Mouse (Mus musculus) MEL (cell line): Measurements from ENCODE around the gene Atpaf2. TPM values are rescaled to one million over a fixed set of nuclear protein-coding genes. Genes with fewer than 3 reads are reported as not detected.
"Not testable (repeated sequence)": the region's sequence is repeated elsewhere in the genome, so short reads cannot be mapped to it uniquely, and the experiment has no call there.

Experiments used
- DNase-seq: peaks from one replicate; pipeline ENCODE4 v3.0.0; 2011; ENCODE audit warnings: low read depth, low spot score
- H3K27ac ChIP-seq: 2 replicates; pipeline ENCODE4 v1.5.1; 2012; ENCODE audit warnings: low read depth, mild to moderate bottlenecking, control low read depth, low read length, moderate library complexity; ENCODE audit not compliant: control insufficient read depth
- H3K27me3 ChIP-seq, 2 experiments: fragments of 150-350 bp in 1 of 2; sonication (generic) in 1 of 2; 2 replicates each; pipeline ENCODE4 v1.6.1; 2012; ENCODE audit warnings: low read length in 2 of 2, mild to moderate bottlenecking in 2 of 2, improper control_type of control experiment in 1 of 2, moderate library complexity in 1 of 2; ENCODE audit not compliant: insufficient read depth in 2 of 2, control insufficient read depth in 1 of 2
- H3K36me3 ChIP-seq, 2 experiments: 2 replicates each; pipeline ENCODE4 v1.6.1; 2012 to 2014; ENCODE audit warnings: low read length in 2 of 2, improper control_type of control experiment in 1 of 2, inconsistent platforms in 1 of 2, mild to moderate bottlenecking in 1 of 2; ENCODE audit not compliant: insufficient read depth in 2 of 2, control insufficient read depth in 1 of 2
- H3K4me1 ChIP-seq, 2 experiments: fragments of 150-350 bp in 1 of 2; sonication (generic) in 1 of 2; 2 replicates each; pipeline ENCODE4 v1.6.1; 2012; ENCODE audit warnings: low read length in 2 of 2, improper control_type of control experiment in 1 of 2, mild to moderate bottlenecking in 1 of 2; ENCODE audit not compliant: insufficient read depth in 2 of 2, control insufficient read depth in 1 of 2
- H3K4me3 ChIP-seq, 2 experiments: fragments of 150-350 bp in 1 of 2; sonication (generic) in 1 of 2; 2 replicates each; pipeline ENCODE4 v1.5.1; 2012; ENCODE audit warnings: low read depth in 2 of 2, low read length in 2 of 2, mild to moderate bottlenecking in 2 of 2, moderate library complexity in 2 of 2, control low read depth in 1 of 2, improper control_type of control experiment in 1 of 2; ENCODE audit not compliant: control insufficient read depth in 1 of 2, insufficient read depth in 1 of 2
- H3K79me2 ChIP-seq: 2 replicates; pipeline ENCODE4 v1.6.1; 2012; ENCODE audit warnings: mild to moderate bottlenecking, low read length, moderate library complexity; ENCODE audit not compliant: control insufficient read depth, poor library complexity, insufficient read depth
- H3K9ac ChIP-seq: 2 replicates; pipeline ENCODE4 v1.6.1; 2012; ENCODE audit warnings: low read depth, mild to moderate bottlenecking, control low read depth, low read length, moderate library complexity; ENCODE audit not compliant: control insufficient read depth, poor library complexity, severe bottlenecking
- H3K9me3 ChIP-seq: fragments of 150-350 bp; sonication (generic); replicated peaks from 2 replicates; pipeline ENCODE4 v1.6.1; 2012; ENCODE audit warnings: mild to moderate bottlenecking, low read length, improper control_type of control experiment, moderate library complexity; ENCODE audit not compliant: insufficient read depth
- BHLHE40 ChIP-seq: IDR thresholded peaks from 2 replicates; pipeline ENCODE4 v1.6.1; 2012; ENCODE audit warnings: low read depth, mild to moderate bottlenecking, inconsistent platforms, low read length, improper control_type of control experiment, borderline replicate concordance
- CHD1 ChIP-seq: IDR thresholded peaks from 2 replicates; pipeline ENCODE4 v1.6.1; 2012; ENCODE audit warnings: low read depth, mild to moderate bottlenecking, inconsistent platforms, low read length, improper control_type of control experiment
- CTCF ChIP-seq, 3 experiments: IDR thresholded peaks in 2 of 3; conservative IDR thresholded peaks in 1 of 3; 2 replicates each; pipeline ENCODE4 v1.5.1; 2011 to 2012; ENCODE audit warnings: low read length in 3 of 3, low read depth in 2 of 3, mild to moderate bottlenecking in 2 of 3, improper control_type of control experiment in 1 of 3, inconsistent platforms in 1 of 3, mixed read lengths in 1 of 3, moderate library complexity in 1 of 3; ENCODE audit not compliant: control insufficient read depth in 1 of 3, insufficient read depth in 1 of 3, poor library complexity in 1 of 3, severe bottlenecking in 1 of 3
- E2F4 ChIP-seq: IDR thresholded peaks from 2 replicates; pipeline ENCODE4 v1.6.1; 2011; ENCODE audit warnings: low read depth, low read length, improper control_type of control experiment, borderline replicate concordance
- EP300 ChIP-seq, 2 experiments: IDR thresholded peaks; 2 replicates each; pipeline ENCODE4 v1.6.1; 2011; ENCODE audit warnings: improper control_type of control experiment in 2 of 2, low read length in 2 of 2, low read depth in 1 of 2, mild to moderate bottlenecking in 1 of 2
- ETS1 ChIP-seq: IDR thresholded peaks from 2 replicates; pipeline ENCODE4 v1.6.1; 2012; ENCODE audit warnings: low read depth, mild to moderate bottlenecking, inconsistent platforms, low read length, improper control_type of control experiment, moderate library complexity
- GATA1 ChIP-seq: IDR thresholded peaks from 2 replicates; pipeline ENCODE4 v1.6.1; 2011; ENCODE audit warnings: low read depth, low read length, improper control_type of control experiment
- HCFC1 ChIP-seq: IDR thresholded peaks from 2 replicates; pipeline ENCODE4 v1.6.1; 2012; ENCODE audit warnings: low read depth, mild to moderate bottlenecking, inconsistent platforms, low read length, improper control_type of control experiment, moderate library complexity
- JUND ChIP-seq: IDR thresholded peaks from 2 replicates; pipeline ENCODE4 v1.6.1; 2011; ENCODE audit warnings: low read depth, mild to moderate bottlenecking, improper control_type of control experiment, low read length
- KAT2A ChIP-seq: conservative IDR thresholded peaks from 2 replicates; pipeline ENCODE4 v1.6.1; 2012; ENCODE audit warnings: low read depth, low read length, improper control_type of control experiment, inconsistent platforms
- MAFK ChIP-seq: IDR thresholded peaks from 2 replicates; pipeline ENCODE4 v1.6.1; 2011; ENCODE audit warnings: low read depth, mild to moderate bottlenecking, low read length, improper control_type of control experiment, borderline replicate concordance
- MAX ChIP-seq: IDR thresholded peaks from 2 replicates; pipeline ENCODE4 v1.6.1; 2011; ENCODE audit warnings: low read length, improper control_type of control experiment
- MAZ ChIP-seq: IDR thresholded peaks from 2 replicates; pipeline ENCODE4 v1.6.1; 2012; ENCODE audit warnings: low read depth, mild to moderate bottlenecking, inconsistent platforms, low read length, improper control_type of control experiment
- MEF2A ChIP-seq: IDR thresholded peaks from 2 replicates; pipeline ENCODE4 v1.6.1; 2014; ENCODE audit warnings: low read depth, mild to moderate bottlenecking, inconsistent platforms, low read length, improper control_type of control experiment; ENCODE audit not compliant: poor library complexity, insufficient replicate concordance, severe bottlenecking; ENCODE audit errors: extremely low read depth
- MXI1 ChIP-seq: IDR thresholded peaks from 2 replicates; pipeline ENCODE4 v1.6.1; 2011; ENCODE audit warnings: mild to moderate bottlenecking, low read depth, low read length, improper control_type of control experiment
- MYC ChIP-seq: IDR thresholded peaks from 2 replicates; pipeline ENCODE4 v1.6.1; 2011; ENCODE audit warnings: low read depth, mild to moderate bottlenecking, low read length, improper control_type of control experiment, moderate library complexity
- NRF1 ChIP-seq: IDR thresholded peaks from 2 replicates; pipeline ENCODE4 v1.6.1; 2014; ENCODE audit warnings: low read depth, mild to moderate bottlenecking, inconsistent platforms, low read length, improper control_type of control experiment, moderate library complexity; ENCODE audit not compliant: poor library complexity, insufficient read depth, severe bottlenecking
- POLR2A ChIP-seq, 2 experiments: IDR thresholded peaks; 2 replicates each; pipeline ENCODE4 v1.6.1; 2011 to 2012; ENCODE audit warnings: low read length in 2 of 2, mild to moderate bottlenecking in 2 of 2, control low read depth in 1 of 2, improper control_type of control experiment in 1 of 2, low read depth in 1 of 2, moderate library complexity in 1 of 2; ENCODE audit not compliant: control insufficient read depth in 1 of 2, insufficient read depth in 1 of 2, poor library complexity in 1 of 2
- POLR2AphosphoS2 ChIP-seq: IDR thresholded peaks from 2 replicates; pipeline ENCODE4 v1.6.1; 2011; ENCODE audit warnings: low read length, improper control_type of control experiment
- RAD21 ChIP-seq: IDR thresholded peaks from 2 replicates; pipeline ENCODE4 v1.6.1; 2011; ENCODE audit warnings: mild to moderate bottlenecking, low read depth, low read length, improper control_type of control experiment
- SIN3A ChIP-seq: IDR thresholded peaks from 2 replicates; pipeline ENCODE4 v1.6.1; 2012; ENCODE audit warnings: low read length, improper control_type of control experiment, inconsistent platforms
- SMC3 ChIP-seq: IDR thresholded peaks from 2 replicates; pipeline ENCODE4 v1.6.1; 2011; ENCODE audit warnings: low read depth, low read length, improper control_type of control experiment
- TCF12 ChIP-seq: IDR thresholded peaks from 2 replicates; pipeline ENCODE4 v1.6.1; 2014; ENCODE audit warnings: low read depth, mild to moderate bottlenecking, inconsistent platforms, low read length, improper control_type of control experiment, moderate library complexity
- UBTF ChIP-seq: IDR thresholded peaks from 2 replicates; pipeline ENCODE4 v1.6.1; 2012; ENCODE audit warnings: low read depth, mild to moderate bottlenecking, inconsistent platforms, low read length, improper control_type of control experiment, moderate library complexity, borderline replicate concordance; ENCODE audit not compliant: insufficient read depth
- polyA plus RNA-seq, 2 experiments: library from polyadenylated mRNA; stranded (reverse) in 1 of 2; unstranded in 1 of 2; fragments of >175 nt in 1 of 2; fragments of >200 nt in 1 of 2; gene quantifications; 2 replicates each; pipeline versions ENCODE4 v1.2.1 to v1.2.4; 2012; ENCODE audit warnings: low replicate concordance in 2 of 2, low read depth in 1 of 2; ENCODE audit not compliant: insufficient read length in 2 of 2, insufficient read depth in 1 of 2, missing spikeins in 1 of 2
- total RNA-seq: library from RNA; depleted of rRNA; stranded (reverse); fragments of 300-350 nt; gene quantifications from 2 replicates; pipeline ENCODE4 v1.2.3, GENCODE M21; 2012

Gene Atpaf2
- total and polyA plus RNA-seq, 3 experiments: 82.6 to 102 TPM; not detected in 1

- Histone ChIP-seq H3K4me1 (no peaks in the 10 kb centered on the region), H3K27ac (no peak overlapping the region), H3K9me3 (no peaks in the 10 kb centered on the region), H3K9ac (no peak overlapping the region), H3K36me3 (peaks cover 0 to 26% of the 10 kb centered on the region in 2 experiments; a peak in 2 of 4 replicates), H3K79me2 (no peaks in the 10 kb centered on the region), H3K27me3 (no peaks in the 10 kb centered on the region)
- DNase-seq: no peak
- TF ChIP-seq EP300 (IDR thresholded peaks at IDR 0.05; ENCODE audit: low read depth in 1 of 2, low read length in 2 of 2) (no peak), SIN3A (no peak), JUND (no peak), MXI1 (no peak), SMC3 (no peak), MAFK (no peak), MAZ (no peak), BHLHE40 (no peak), POLR2AphosphoS2 (no peak), CTCF (IDR thresholded peaks at IDR 0.05 in 2 of 3, conservative IDR thresholded peaks at IDR 0.05 in 1 of 3; ENCODE audit: control insufficient read depth in 1 of 3, insufficient read depth in 1 of 3, low read depth in 2 of 3, low read length in 3 of 3, poor library complexity in 1 of 3, severe bottlenecking in 1 of 3) (no peak), RAD21 (no peak), KAT2A (no peak), POLR2A (IDR thresholded peaks at IDR 0.05; ENCODE audit: control insufficient read depth in 1 of 2, insufficient read depth in 1 of 2, low read depth in 1 of 2, low read length in 2 of 2, poor library complexity in 1 of 2) (no peak), MYC (no peak), MAX (no peak), E2F4 (no peak)
- TF ChIP-seq, all 39 proteins: peak for 0
- no peak overlapping the region for H3K4me3 ChIP-seq
These were observed 21.9 kb upstream of the Atpaf2 start for GRCm38 (mm10) chr11:60440176-60440575.

- not testable (repeated sequence) for H3K79me2 ChIP-seq, H3K4me1 ChIP-seq, H3K9me3 ChIP-seq, DNase-seq, H3K27me3 ChIP-seq, H3K4me3 ChIP-seq, H3K9ac ChIP-seq, H3K27ac ChIP-seq
- H3K36me3 ChIP-seq: peaks cover 3 to 29% of the 10 kb centered on the region in 2 experiments
These were observed 21.4 kb upstream of the Atpaf2 start for GRCm38 (mm10) chr11:60439621-60440020.

- no peak overlapping the region for H3K27ac ChIP-seq
- H3K9me3 ChIP-seq: no peaks in the 10 kb centered on the region
- H3K4me1 ChIP-seq: peaks cover 0 to 7% of the 10 kb centered on the region in 2 experiments; a peak in 2 of 4 replicates
- H3K9ac ChIP-seq: no peak overlapping the region
- no peaks in the 10 kb centered on the region for H3K79me2 ChIP-seq
- H3K36me3 ChIP-seq: peaks cover 5 to 41% of the 10 kb centered on the region in 2 experiments
- H3K27me3 ChIP-seq: no peaks in the 10 kb centered on the region
- no peak overlapping the region for H3K4me3 ChIP-seq
- TF ChIP-seq TCF12 (no peak), NRF1 (no peak), MEF2A (no peak), CHD1 (no peak), GATA1 (no peak), HCFC1 (no peak), EP300 (IDR thresholded peaks at IDR 0.05; ENCODE audit: low read depth in 1 of 2, low read length in 2 of 2) (no peak), UBTF (no peak), ETS1 (no peak), POLR2A (IDR thresholded peaks at IDR 0.05; ENCODE audit: control insufficient read depth in 1 of 2, insufficient read depth in 1 of 2, low read depth in 1 of 2, low read length in 2 of 2, poor library complexity in 1 of 2) (no peak)
- TF ChIP-seq, all 39 proteins: peak for 0
- no peak for DNase-seq
These were observed 18.4 kb upstream of the Atpaf2 start for GRCm38 (mm10) chr11:60436618-60437017.
